ENCODE assay signal across 8 mouse cellular contexts in the genomic region with DNA sequence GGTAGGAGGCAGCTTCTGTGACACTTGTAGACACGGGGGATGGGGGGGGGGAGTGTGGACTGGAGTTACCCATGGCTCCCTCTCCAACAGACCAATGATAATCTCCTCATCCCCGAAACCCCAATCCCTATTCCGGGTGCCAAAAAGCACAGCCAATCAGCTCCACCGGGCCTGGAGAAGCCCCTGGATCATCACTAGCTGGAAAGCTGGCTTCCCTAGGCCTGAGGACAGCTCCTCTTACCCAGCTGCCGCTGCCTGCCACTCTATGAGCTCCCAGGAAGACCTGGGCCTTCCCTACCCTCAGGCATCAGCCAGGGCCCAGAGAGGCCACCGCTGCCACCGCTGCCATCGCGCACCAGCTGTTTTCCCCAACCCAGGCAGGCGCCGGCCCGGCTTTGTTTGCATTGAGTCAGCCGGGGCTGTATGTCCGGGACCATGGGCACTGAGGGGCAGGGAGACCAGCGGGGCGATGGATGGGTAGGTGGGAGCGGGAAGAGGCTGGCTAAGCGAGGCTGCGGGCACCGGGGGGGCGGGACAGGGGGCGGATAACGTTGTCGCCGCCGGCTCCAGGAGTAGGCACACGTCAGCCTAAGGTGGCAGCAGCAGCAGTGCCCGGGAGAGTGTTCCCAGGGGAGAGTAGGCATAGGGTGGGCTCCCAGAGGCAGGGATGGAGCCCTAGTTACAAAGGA. TPM values are rescaled to one million over a fixed set of nuclear protein-coding genes. Genes with fewer than 3 reads are reported as not detected.
DNase-seq lines count a peak whose midpoint lies in the region; ATAC-seq and TF ChIP-seq lines count a peak whose summit lies in the region.

No protein-coding gene starts in this region.

- no peak for DNase-seq in kidney, postnatal 0 days (ENCODE audit: low spot score)
- no peak for DNase-seq in kidney, adult 11 months
- DNase-seq in R1 (ENCODE audit: low read depth, low spot score): peak; percentile 34
- peak; percentile 15 for DNase-seq in lung, postnatal 36 days
- DNase-seq in telencephalon, adult 2 months (ENCODE audit: low read depth, low spot score): peak; percentile 80
- no peak for DNase-seq in ovary, postnatal 36 days (ENCODE audit: low spot score)

- TF ChIP-seq POLR2A in embryonic fibroblast, embryonic 13.5 days (IDR thresholded peaks at IDR 0.05; ENCODE audit: low read depth, low read length): no peak

- peaks cover 5% of the 10 kb centered on the region; the same call in 1 of the 2 replicates for H3K27me3 ChIP-seq in kidney, postnatal 0 days (ENCODE audit: insufficient read depth, low read length)
- peaks cover 13% of the 10 kb centered on the region for H3K27me3 ChIP-seq in intestine, embryonic 16.5 days (replicated peaks; ENCODE audit: control insufficient read depth, insufficient read depth, low read length)

- H3K9ac ChIP-seq in kidney, postnatal 0 days (ENCODE audit: low read depth, low read length): peak overlapping the region; percentile 50
- peak overlapping the region; percentile 72 for H3K9ac ChIP-seq in intestine, embryonic 16.5 days (ENCODE audit: low read depth, low read length)

- peak overlapping the region; percentile 88 for H3K4me2 ChIP-seq in kidney, postnatal 0 days (ENCODE audit: low read length)
- peak overlapping the region; percentile 90 for H3K4me2 ChIP-seq in intestine, embryonic 16.5 days (ENCODE audit: low read depth, low read length)

- peak overlapping the region; percentile 45 for H3K4me3 ChIP-seq in kidney, postnatal 0 days (replicated peaks; ENCODE audit: low read depth, low read length)
- peak overlapping the region; percentile 48 for H3K4me3 ChIP-seq in embryonic fibroblast, embryonic 13.5 days (ENCODE audit: insufficient read depth, low read length)
- peak overlapping the region; percentile 60 for H3K4me3 ChIP-seq in intestine, embryonic 16.5 days (ENCODE audit: low read length)

- 6% methylated on average over 28 of the region's 28 CpGs for whole genome bisulfite sequencing in kidney, postnatal 0 days
- 4% methylated on average over 28 of the region's 28 CpGs for WGBS in intestine, embryonic 16.5 days

- no peaks in the 10 kb centered on the region for H3K9me3 ChIP-seq in kidney, postnatal 0 days (replicated peaks; ENCODE audit: low read length)
- no peaks in the 10 kb centered on the region for H3K9me3 ChIP-seq in intestine, embryonic 16.5 days (ENCODE audit: control insufficient read depth, low read length)

- H3K27ac ChIP-seq in kidney, postnatal 0 days: no peak overlapping the region
- no peak overlapping the region for H3K27ac ChIP-seq in embryonic fibroblast, embryonic 13.5 days (ENCODE audit: insufficient read depth, low read length)
- peak overlapping the region; percentile 60 for H3K27ac ChIP-seq in intestine, embryonic 16.5 days (ENCODE audit: low read length)

- H3K36me3 ChIP-seq in kidney, postnatal 0 days (ENCODE audit: insufficient read depth, low read length): no peaks in the 10 kb centered on the region
- no peaks in the 10 kb centered on the region for H3K36me3 ChIP-seq in intestine, embryonic 16.5 days (ENCODE audit: control insufficient read depth, insufficient read depth, low read length)

- no peak for TF ChIP-seq CTCF in kidney, postnatal 0 days (IDR thresholded peaks at IDR 0.05; ENCODE audit: low read depth)
- TF ChIP-seq CTCF in embryonic fibroblast, embryonic 13.5 days (IDR thresholded peaks at IDR 0.05; ENCODE audit: borderline replicate concordance, insufficient read depth, low read length): no peak

- H3K4me1 ChIP-seq in kidney, postnatal 0 days (replicated peaks; ENCODE audit: insufficient read depth, low read length): peaks cover 6% of the 10 kb centered on the region
- H3K4me1 ChIP-seq in embryonic fibroblast, embryonic 13.5 days (ENCODE audit: control insufficient read depth, insufficient read depth, low read length): no peaks in the 10 kb centered on the region
- peaks cover 10% of the 10 kb centered on the region for H3K4me1 ChIP-seq in intestine, embryonic 16.5 days (ENCODE audit: control insufficient read depth, insufficient read depth, low read length)

- peak; percentile 18; the same call in 1 of the 2 replicates for ATAC-seq in kidney, postnatal 0 days (replicated peaks; ENCODE audit: low FRiP score, low read depth)
- peak; percentile 45 for ATAC-seq in intestine, embryonic 16.5 days

RNA-seq across cellular contexts. Expression of a gene that starts 0.7 kb away (rescaled TPM):
- 4.5 and 5.4 TPM in 2 replicates for polyA plus RNA-seq in kidney, postnatal 0 days (2015; fragmentation: Nextera tagmentation; extraction: Ambion mirVana)
- polyA plus RNA-seq in embryonic fibroblast, embryonic 13.5 days (2011; ENCODE audit: insufficient read length, low read depth, missing spikeins): 3.2 and 5.9 TPM in 2 replicates
- polyA plus RNA-seq in intestine, embryonic 16.5 days (2015; fragmentation: Nextera tagmentation; extraction: Ambion mirVana): 20.5 and 22.0 TPM in 2 replicates

RNA-seq across cellular contexts. Expression of a gene that starts 14.9 kb away (rescaled TPM):
- 7.6 and 7.8 TPM in 2 replicates for polyA plus RNA-seq in kidney, postnatal 0 days (2015; fragmentation: Nextera tagmentation; extraction: Ambion mirVana)
- polyA plus RNA-seq in embryonic fibroblast, embryonic 13.5 days (2011; ENCODE audit: insufficient read length, low read depth, missing spikeins): 24.2 and 29.5 TPM in 2 replicates
- 4.6 and 5.1 TPM in 2 replicates for polyA plus RNA-seq in intestine, embryonic 16.5 days (2015; fragmentation: Nextera tagmentation; extraction: Ambion mirVana)

RNA-seq across cellular contexts. Expression of a gene that starts 32.3 kb away (rescaled TPM):
- not detected in 2 replicates for polyA plus RNA-seq in kidney, postnatal 0 days (2015; fragmentation: Nextera tagmentation; extraction: Ambion mirVana)
- polyA plus RNA-seq in embryonic fibroblast, embryonic 13.5 days (2011; ENCODE audit: insufficient read length, low read depth, missing spikeins): not detected in 2 replicates
- polyA plus RNA-seq in intestine, embryonic 16.5 days (2015; fragmentation: Nextera tagmentation; extraction: Ambion mirVana): 1.5 and 2.1 TPM in 2 replicates

RNA-seq across cellular contexts. Expression of a gene that starts 36.7 kb away (rescaled TPM):
- polyA plus RNA-seq in kidney, postnatal 0 days (2015; fragmentation: Nextera tagmentation; extraction: Ambion mirVana): 225 and 232 TPM in 2 replicates
- 35.3 and 46.6 TPM in 2 replicates for polyA plus RNA-seq in embryonic fibroblast, embryonic 13.5 days (2011; ENCODE audit: insufficient read length, low read depth, missing spikeins)
- 180 and 194 TPM in 2 replicates for polyA plus RNA-seq in intestine, embryonic 16.5 days (2015; fragmentation: Nextera tagmentation; extraction: Ambion mirVana)

RNA-seq across cellular contexts. Expression of a gene that starts 45.0 kb away (rescaled TPM):
- 0.05 TPM in 1 of 2 replicates, not detected in the other for polyA plus RNA-seq in kidney, postnatal 0 days (2015; fragmentation: Nextera tagmentation; extraction: Ambion mirVana)
- 0.15 TPM in 1 of 2 replicates, not detected in the other for polyA plus RNA-seq in embryonic fibroblast, embryonic 13.5 days (2011; ENCODE audit: insufficient read length, low read depth, missing spikeins)
- 0.06 and 0.11 TPM in 2 replicates for polyA plus RNA-seq in intestine, embryonic 16.5 days (2015; fragmentation: Nextera tagmentation; extraction: Ambion mirVana)

Comparison
In these comparisons a context has a peak if more than half of its experiments do, and no peak if none do; other contexts are left out.
1. DNase-seq: peak in R1 (single experiment), lung, postnatal 36 days (single experiment) and telencephalon, adult 2 months (single experiment); none in kidney, postnatal 0 days (single experiment), kidney, adult 11 months (single experiment) and ovary, postnatal 36 days (single experiment).
2. Peak in every context shown above with its lines, with median percentiles within 50 percentile points of each other: H3K4me3 ChIP-seq.